Mouse (Mus musculus): ENCODE measurements around the gene Dtl. TPM values are rescaled to one million over a fixed set of nuclear protein-coding genes. Genes with fewer than 3 reads are reported as not detected.
"Not testable (repeated sequence)": the region's sequence is repeated elsewhere in the genome, so short reads cannot be mapped to it uniquely, and the experiment has no call there.

Dtl gene
- polyA plus RNA-seq, 1 experiment from 2014 or later = 9.0 TPM

GRCm38 (mm10) chr1:191531023-191531422, 44.3 kb downstream of the Dtl start:
- no peaks in the 10 kb centered on the region for H3K4me1 ChIP-seq (replicated peaks)

GRCm38 (mm10) chr1:191529406-191529805, 45.9 kb downstream of the Dtl start:
- no peak overlapping the region for H3K9ac ChIP-seq
- H3K9me3 ChIP-seq = no peaks in the 10 kb centered on the region
- no peaks in the 10 kb centered on the region for H3K4me1 ChIP-seq (replicated peaks)
- no peak overlapping the region for H3K27ac ChIP-seq (replicated peaks)
- ATAC-seq (ENCODE audit: low FRiP score, low read depth) = no peak
- H3K27me3 ChIP-seq = no peaks in the 10 kb centered on the region
- no peak overlapping the region for H3K4me2 ChIP-seq
- H3K4me3 ChIP-seq = no peak overlapping the region
- H3K36me3 ChIP-seq = no peaks in the 10 kb centered on the region
- WGBS = 83% methylated on average over 2 of the region's 2 CpGs

More at GRCm38 (mm10) chr1:191531023-191531422, 44.3 kb downstream of the Dtl start:
- no peaks in the 10 kb centered on the region for H3K9me3 ChIP-seq
- H3K4me2 ChIP-seq = no peak overlapping the region
- no peak overlapping the region for H3K4me3 ChIP-seq
- no peak overlapping the region for H3K27ac ChIP-seq (replicated peaks)
- H3K36me3 ChIP-seq = no peaks in the 10 kb centered on the region
- WGBS = 63% methylated on average over 1 of the region's 1 CpGs
- ATAC-seq (ENCODE audit: low FRiP score, low read depth) = no peak
- H3K9ac ChIP-seq = no peak overlapping the region
- no peaks in the 10 kb centered on the region for H3K27me3 ChIP-seq

- H3K4me1 ChIP-seq (replicated peaks) = no peaks in the 10 kb centered on the region
- H3K9me3 ChIP-seq = no peaks in the 10 kb centered on the region
- H3K36me3 ChIP-seq = no peaks in the 10 kb centered on the region
- no peak overlapping the region for H3K4me2 ChIP-seq
- H3K4me3 ChIP-seq = no peak overlapping the region
- no peaks in the 10 kb centered on the region for H3K27me3 ChIP-seq
- H3K9ac ChIP-seq = no peak overlapping the region
- no peak for ATAC-seq (ENCODE audit: low FRiP score, low read depth)
- 66% methylated on average over 4 of the region's 4 CpGs for WGBS
- no peak overlapping the region for H3K27ac ChIP-seq (replicated peaks)
Observed at GRCm38 (mm10) chr1:191527921-191528612, 47.3 kb downstream of the Dtl start.

GRCm38 (mm10) chr1:191527089-191527488, 48.3 kb downstream of the Dtl start:
- Histone ChIP-seq H3K27ac (replicated peaks) (no peak overlapping the region), H3K4me1 (replicated peaks) (no peaks in the 10 kb centered on the region), H3K9me3 (no peaks in the 10 kb centered on the region), H3K4me2 (no peak overlapping the region), H3K9ac (no peak overlapping the region), H3K36me3 (no peaks in the 10 kb centered on the region), H3K27me3 (no peaks in the 10 kb centered on the region), H3K4me3 (no peak overlapping the region)
- 68% methylated on average over 3 of the region's 3 CpGs for WGBS
- no peak for ATAC-seq (ENCODE audit: low FRiP score, low read depth)

- no peak overlapping the region for H3K4me2 ChIP-seq
- H3K4me1 ChIP-seq (replicated peaks) = no peaks in the 10 kb centered on the region
- 78% methylated on average over 8 of the region's 8 CpGs for WGBS
- ATAC-seq (ENCODE audit: low FRiP score, low read depth) = no peak
- H3K9me3 ChIP-seq = no peaks in the 10 kb centered on the region
- H3K27me3 ChIP-seq = no peaks in the 10 kb centered on the region
- H3K9ac ChIP-seq = no peak overlapping the region
- no peak overlapping the region for H3K27ac ChIP-seq (replicated peaks)
- H3K36me3 ChIP-seq = no peaks in the 10 kb centered on the region
- H3K4me3 ChIP-seq = no peak overlapping the region
Observed at GRCm38 (mm10) chr1:191521395-191521794, 53.9 kb downstream of the Dtl start.

- Histone ChIP-seq H3K9me3 (no peaks in the 10 kb centered on the region), H3K27me3 (no peaks in the 10 kb centered on the region), H3K36me3 (no peaks in the 10 kb centered on the region), H3K4me1 (replicated peaks) (no peaks in the 10 kb centered on the region), H3K27ac (replicated peaks) (no peak overlapping the region), H3K9ac (no peak overlapping the region), H3K4me3 (no peak overlapping the region), H3K4me2 (no peak overlapping the region)
- 90% methylated on average over 10 of the region's 10 CpGs for WGBS
- ATAC-seq (ENCODE audit: low FRiP score, low read depth) = no peak
Observed at GRCm38 (mm10) chr1:191520669-191521068, 54.7 kb downstream of the Dtl start.

GRCm38 (mm10) chr1:191520194-191520593, 55.1 kb downstream of the Dtl start:
- H3K36me3 ChIP-seq = no peaks in the 10 kb centered on the region
- whole genome bisulfite sequencing = 84% methylated on average over 7 of the region's 7 CpGs
- H3K4me2 ChIP-seq = no peak overlapping the region
- no peak overlapping the region for H3K27ac ChIP-seq (replicated peaks)
- H3K4me3 ChIP-seq = no peak overlapping the region
- H3K4me1 ChIP-seq (replicated peaks) = no peaks in the 10 kb centered on the region
- H3K9me3 ChIP-seq = no peaks in the 10 kb centered on the region
- H3K9ac ChIP-seq = no peak overlapping the region
- no peaks in the 10 kb centered on the region for H3K27me3 ChIP-seq
- ATAC-seq (ENCODE audit: low FRiP score, low read depth) = no peak

GRCm38 (mm10) chr1:191519329-191520066, 55.8 kb downstream of the Dtl start:
- Histone ChIP-seq H3K4me1 (replicated peaks) (no peaks in the 10 kb centered on the region), H3K9ac (no peak overlapping the region), H3K27me3 (no peaks in the 10 kb centered on the region), H3K4me2 (no peak overlapping the region), H3K9me3 (no peaks in the 10 kb centered on the region), H3K27ac (replicated peaks) (no peak overlapping the region), H3K36me3 (no peaks in the 10 kb centered on the region), H3K4me3 (no peak overlapping the region)
- WGBS = 94% methylated on average over 4 of the region's 4 CpGs
- no peak for ATAC-seq (ENCODE audit: low FRiP score, low read depth)

- Histone ChIP-seq H3K4me3 (no peak overlapping the region), H3K4me2 (no peak overlapping the region), H3K27me3 (no peaks in the 10 kb centered on the region), H3K9me3 (no peaks in the 10 kb centered on the region), H3K4me1 (replicated peaks) (no peaks in the 10 kb centered on the region), H3K27ac (replicated peaks) (no peak overlapping the region), H3K36me3 (no peaks in the 10 kb centered on the region), H3K9ac (no peak overlapping the region)
- 87% methylated on average over 4 of the region's 4 CpGs for WGBS
- no peak for ATAC-seq (ENCODE audit: low FRiP score, low read depth)
Observed at GRCm38 (mm10) chr1:191518911-191519310, 56.4 kb downstream of the Dtl start.

GRCm38 (mm10) chr1:191517969-191518368, 57.4 kb downstream of the Dtl start:
- WGBS = 95% methylated on average over 5 of the region's 5 CpGs

GRCm38 (mm10) chr1:191517056-191517455, 58.3 kb downstream of the Dtl start:
- no peaks in the 10 kb centered on the region for H3K27me3 ChIP-seq
- no peak overlapping the region for H3K27ac ChIP-seq (replicated peaks)
- H3K9me3 ChIP-seq = no peaks in the 10 kb centered on the region
- 63% methylated on average over 3 of the region's 3 CpGs for WGBS
- H3K4me2 ChIP-seq = no peak overlapping the region
- ATAC-seq (ENCODE audit: low FRiP score, low read depth) = no peak
- H3K9ac ChIP-seq = no peak overlapping the region
- no peak overlapping the region for H3K4me3 ChIP-seq
- no peaks in the 10 kb centered on the region for H3K4me1 ChIP-seq (replicated peaks)
- H3K36me3 ChIP-seq = no peaks in the 10 kb centered on the region

More at GRCm38 (mm10) chr1:191517969-191518368, 57.4 kb downstream of the Dtl start:
- Histone ChIP-seq H3K36me3 (no peaks in the 10 kb centered on the region), H3K4me1 (replicated peaks) (no peaks in the 10 kb centered on the region), H3K9me3 (no peaks in the 10 kb centered on the region), H3K9ac (no peak overlapping the region), H3K27me3 (no peaks in the 10 kb centered on the region), H3K4me2 (no peak overlapping the region), H3K4me3 (no peak overlapping the region), H3K27ac (replicated peaks) (no peak overlapping the region)
- no peak for ATAC-seq (ENCODE audit: low FRiP score, low read depth)

- not testable (repeated sequence) for H3K4me3 ChIP-seq; H3K9ac ChIP-seq; H3K9me3 ChIP-seq; H3K4me2 ChIP-seq; H3K4me1 ChIP-seq (replicated peaks); H3K36me3 ChIP-seq; ATAC-seq (ENCODE audit: low FRiP score, low read depth); H3K27ac ChIP-seq (replicated peaks); H3K27me3 ChIP-seq
- WGBS = 94% methylated on average over 2 of the region's 2 CpGs
Observed at GRCm38 (mm10) chr1:191516351-191516750, 59.0 kb downstream of the Dtl start.

Data from hindbrain, embryonic 15.5 days (tissue).